Mouse (Mus musculus): ENCODE measurements around the gene Cdh10.

DNA sequence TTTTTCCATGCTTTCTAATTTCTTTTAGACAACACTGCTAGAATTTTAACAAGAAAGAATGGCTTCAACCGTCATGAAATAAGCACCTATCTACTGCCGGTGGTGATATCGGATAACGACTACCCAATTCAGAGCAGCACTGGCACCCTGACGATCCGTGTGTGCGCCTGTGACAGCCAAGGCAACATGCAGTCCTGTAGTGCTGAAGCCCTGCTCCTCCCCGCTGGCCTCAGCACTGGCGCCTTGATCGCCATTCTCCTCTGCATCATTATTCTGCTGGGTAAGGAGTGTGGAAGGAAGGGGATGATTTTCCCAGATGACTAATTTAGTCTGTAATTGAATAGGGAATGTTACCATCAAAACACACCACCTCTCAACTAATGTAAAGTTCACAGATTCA lies 192.1 kb downstream of the Cdh10 start:
- TF ChIP-seq CTCF (IDR thresholded peaks at IDR 0.05; ENCODE audit: extremely low read depth, insufficient read depth, insufficient read length, insufficient replicate concordance) (no peak), POLR2A (IDR thresholded peaks at IDR 0.05; ENCODE audit: low read depth, low read length) (no peak)
